Mouse (Mus musculus) heart, embryonic 15.5 days (tissue): ENCODE measurements around the gene Pla2g2e. TPM values are rescaled to one million over a fixed set of nuclear protein-coding genes. Genes with fewer than 3 reads are reported as not detected.

Experiments
- ATAC-seq: fragments of 200-750 bp; cut with Nextera tagmentation; replicated peaks from 2 replicates; pipeline ENCODE4 v1.8.0; 2017; ENCODE audit warnings: low read depth, moderate TSS enrichment; ENCODE audit not compliant: insufficient number of reproducible peaks, insufficient read depth, low FRiP score
- H3K27ac ChIP-seq: fragments of 300-500 bp; sonication (generic); 2 replicates; pipeline ENCODE4 v1.5.1; 2015; ENCODE audit warnings: mild to moderate bottlenecking, inconsistent platforms
- H3K27me3 ChIP-seq: fragments of 300-500 bp; sonication (generic); 2 replicates; pipeline ENCODE4 v1.6.1; 2015; ENCODE audit warnings: inconsistent platforms
- H3K36me3 ChIP-seq: fragments of 300-500 bp; sonication (generic); 2 replicates; pipeline ENCODE4 v1.6.1; 2015; ENCODE audit warnings: mild to moderate bottlenecking, inconsistent platforms
- H3K4me1 ChIP-seq: fragments of 300-500 bp; sonication (generic); replicated peaks from 2 replicates; pipeline ENCODE4 v1.6.1; 2015; ENCODE audit warnings: inconsistent platforms
- H3K4me2 ChIP-seq: fragments of 300-500 bp; sonication (generic); 2 replicates; pipeline ENCODE4 v1.6.1; 2015; ENCODE audit warnings: inconsistent platforms, mild to moderate bottlenecking, moderate library complexity
- H3K4me3 ChIP-seq: fragments of 300-500 bp; sonication (generic); 2 replicates; pipeline ENCODE4 v1.5.1; 2015; ENCODE audit warnings: mild to moderate bottlenecking, inconsistent platforms
- H3K9ac ChIP-seq: fragments of 300-500 bp; sonication (generic); 2 replicates; pipeline ENCODE4 v1.6.1; 2015; ENCODE audit warnings: mild to moderate bottlenecking, inconsistent platforms
- H3K9me3 ChIP-seq: fragments of 300-500 bp; sonication (generic); replicated peaks from 2 replicates; pipeline ENCODE4 v1.6.1; 2016; ENCODE audit warnings: inconsistent platforms
- WGBS: fragments of 180-500 bp; shearing (Covaris S2); methylation state at CpG from one replicate; pipeline ENCODE4 v1.1.7; 2015; ENCODE audit warnings: mixed read lengths; 5-methylcytosine and 5-hydroxymethylcytosine counted together
- polyA plus RNA-seq: library from polyadenylated mRNA; unstranded; fragments of >200 nt; fragmentation: Nextera tagmentation; extraction: Ambion mirVana; gene quantifications from 2 replicates; pipeline ENCODE4 v1.2.1, GENCODE M21; 2015

The Pla2g2e gene
- not detected in 2 replicates for polyA plus RNA-seq

DNA sequence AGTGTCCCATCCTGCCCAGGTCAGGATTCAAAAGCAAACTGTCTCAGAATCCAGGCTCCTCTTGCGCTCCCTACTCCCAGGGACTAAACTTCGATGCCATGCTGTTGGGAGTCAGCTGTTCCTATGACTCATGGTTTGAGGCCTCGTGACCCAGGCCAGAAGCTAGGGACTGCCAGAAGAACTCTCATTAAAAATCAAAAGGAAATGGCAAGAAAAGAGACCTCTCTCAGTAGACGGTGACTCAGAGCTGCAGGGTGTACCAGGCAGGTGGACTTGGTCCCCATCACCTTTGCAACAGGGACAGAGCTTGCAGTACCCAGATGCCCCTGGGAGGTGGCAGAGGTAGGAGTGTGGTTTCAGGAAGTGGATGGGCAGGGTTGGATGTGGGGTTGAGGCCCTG, at the start of gene Pla2g2e:
Gene Pla2g2e, plus strand, starts transcription at position 212 of the 400 bp plus-strand sequence.
- peaks cover 21% of the 10 kb centered on the region for H3K27me3 ChIP-seq
- 73% methylated on average over 4 of the region's 4 CpGs for WGBS
- no peaks in the 10 kb centered on the region for H3K9me3 ChIP-seq
- H3K4me1 ChIP-seq, result 0 out of 2 replicates have a peak, but pooled peaks cover 4% of the 10 kb centered on the region
- no peak within 1 kb of the TSS for H3K4me3 ChIP-seq
- ATAC-seq, result no peak
- H3K27ac ChIP-seq, result no peak within 1 kb of the TSS
- no peak within 1 kb of the TSS for H3K4me2 ChIP-seq
- H3K9ac ChIP-seq, result no peak within 1 kb of the TSS
- H3K36me3 ChIP-seq, result no peaks in the 10 kb centered on the region

DNA sequence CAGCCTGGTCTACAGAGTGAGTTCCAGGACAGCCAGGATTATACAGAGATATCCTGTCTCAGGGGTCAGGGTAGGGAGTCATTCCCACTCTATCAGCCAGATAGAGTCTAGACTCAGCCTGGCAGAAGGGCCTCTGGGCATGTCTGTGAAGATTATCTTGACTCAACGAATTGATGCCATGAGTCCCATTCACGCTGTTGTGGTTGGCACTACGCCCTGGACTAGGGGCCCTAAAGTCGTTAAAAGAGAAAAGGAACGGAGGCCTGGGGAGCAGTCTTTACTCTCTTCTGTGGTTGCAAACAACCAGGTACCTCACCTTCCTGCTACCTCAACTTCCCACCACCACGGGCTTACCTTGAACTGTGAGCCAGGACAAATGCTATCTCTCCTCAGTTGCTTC, 37.9 kb upstream of the Pla2g2e start:
- H3K27ac ChIP-seq, result no peak overlapping the region
- peaks cover 5% of the 10 kb centered on the region; the same call in 1 of the 2 replicates for H3K9me3 ChIP-seq
- no peaks in the 10 kb centered on the region; the same call in 1 of the 2 replicates for H3K27me3 ChIP-seq
- no peak for ATAC-seq
- H3K4me2 ChIP-seq, result no peak overlapping the region
- no peak overlapping the region for H3K9ac ChIP-seq
- no peaks in the 10 kb centered on the region for H3K4me1 ChIP-seq
- no peak overlapping the region for H3K4me3 ChIP-seq
- no peaks in the 10 kb centered on the region for H3K36me3 ChIP-seq
- 72% methylated on average over 6 of the region's 6 CpGs for WGBS

DNA sequence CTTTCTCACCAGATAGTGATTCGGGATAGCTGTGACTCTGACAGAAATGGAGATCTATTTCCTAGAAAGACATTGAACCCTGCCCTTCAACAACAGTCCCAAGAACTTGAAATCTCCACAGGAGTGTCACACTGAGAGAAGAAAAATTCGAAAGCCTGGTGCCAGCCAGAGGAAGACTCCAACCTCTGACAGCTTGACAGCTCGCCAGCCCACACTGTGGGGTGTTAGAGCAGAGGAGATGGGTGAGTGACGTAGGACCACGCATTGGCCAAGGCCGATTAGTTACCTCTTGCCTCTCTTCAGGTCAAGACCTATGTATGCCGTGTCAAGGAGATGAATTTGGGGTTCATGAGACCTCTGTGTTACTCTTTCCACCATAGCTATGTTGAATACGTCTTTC, 37.0 kb upstream of the Pla2g2e start:
- Histone ChIP-seq H3K36me3 (no peaks in the 10 kb centered on the region), H3K27ac (no peak overlapping the region), H3K4me1 (no peaks in the 10 kb centered on the region), H3K9me3 (peaks cover 10% of the 10 kb centered on the region; the same call in 1 of the 2 replicates), H3K9ac (no peak overlapping the region), H3K4me2 (no peak overlapping the region), H3K27me3 (no peaks in the 10 kb centered on the region; the same call in 1 of the 2 replicates), H3K4me3 (no peak overlapping the region)
- WGBS, result 74% methylated on average over 8 of the region's 8 CpGs
- no peak for ATAC-seq

DNA sequence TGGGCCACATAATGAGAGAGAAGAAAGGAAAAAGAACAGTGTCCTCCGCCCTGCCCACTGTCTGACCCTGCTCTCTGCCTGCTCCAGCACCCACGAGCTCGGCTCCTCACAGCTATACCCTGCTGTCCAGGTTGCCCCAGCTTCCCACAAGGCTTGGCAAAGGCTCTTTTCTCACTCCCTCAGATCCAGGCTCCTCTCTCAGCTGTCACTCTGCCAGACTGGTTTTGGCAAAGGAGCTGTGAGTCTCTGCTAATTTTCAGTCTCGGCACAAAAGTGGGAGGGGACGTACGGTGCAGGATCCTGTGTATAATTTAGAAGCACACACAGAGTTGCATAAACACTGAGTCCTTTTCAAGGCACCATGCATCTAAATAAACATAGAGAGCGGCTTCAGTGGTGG, 36.4 kb upstream of the Pla2g2e start:
- Histone ChIP-seq H3K27ac (no peak overlapping the region), H3K4me3 (no peak overlapping the region), H3K36me3 (no peaks in the 10 kb centered on the region), H3K4me1 (no peaks in the 10 kb centered on the region), H3K27me3 (no peaks in the 10 kb centered on the region; the same call in 1 of the 2 replicates), H3K4me2 (no peak overlapping the region), H3K9ac (no peak overlapping the region), H3K9me3 (peaks cover 10% of the 10 kb centered on the region; the same call in 1 of the 2 replicates)
- ATAC-seq, result no peak
- 74% methylated on average over 7 of the region's 7 CpGs for WGBS

DNA sequence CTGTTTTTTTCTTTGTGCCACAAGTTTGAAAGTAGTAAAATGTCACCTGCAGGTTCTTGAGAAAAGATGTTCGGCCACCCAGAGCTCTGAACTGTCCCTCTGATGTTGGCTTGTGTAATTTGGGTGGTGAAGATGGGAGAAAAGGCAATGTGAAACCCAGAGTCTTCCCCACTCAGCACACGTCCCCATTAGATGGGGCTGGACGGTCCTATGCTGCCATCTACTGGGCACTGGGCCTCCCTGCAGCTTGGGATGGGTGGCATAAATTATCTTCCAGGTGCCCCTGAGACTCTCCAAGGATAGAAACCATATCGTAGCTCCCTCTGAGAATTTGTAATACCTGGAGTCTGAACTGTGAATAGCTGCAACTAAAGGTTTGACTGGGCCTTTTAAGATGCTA, 26.3 kb upstream of the Pla2g2e start:
- WGBS, result 5% methylated on average over 4 of the region's 4 CpGs
- ATAC-seq, result no peak

DNA sequence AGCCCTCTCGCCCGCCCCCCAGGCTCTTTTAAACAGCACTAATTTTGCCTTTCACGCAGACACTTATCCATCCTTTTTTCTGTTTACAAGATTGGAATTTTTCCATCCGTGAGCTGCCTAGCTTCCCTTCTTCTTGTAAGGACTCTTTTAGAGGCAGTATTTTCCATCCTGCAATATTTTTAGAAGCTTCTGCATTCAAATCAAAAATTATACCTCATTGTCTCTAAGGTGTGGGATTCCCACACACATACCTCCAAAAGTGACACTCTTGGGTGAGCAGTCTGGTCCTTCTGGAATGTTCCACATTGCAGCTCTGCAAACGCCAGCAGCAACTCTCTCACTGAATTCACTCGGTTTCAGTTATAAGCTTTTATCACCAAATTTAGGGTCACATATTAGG, 24.8 kb upstream of the Pla2g2e start:
- Histone ChIP-seq H3K4me2 (no peak overlapping the region), H3K9ac (no peak overlapping the region), H3K36me3 (no peaks in the 10 kb centered on the region), H3K9me3 (no peaks in the 10 kb centered on the region), H3K4me3 (no peak overlapping the region), H3K27me3 (0 out of 2 replicates have a peak, but pooled peaks cover 19% of the 10 kb centered on the region), H3K27ac (no peak overlapping the region), H3K4me1 (no peaks in the 10 kb centered on the region)
- no peak for ATAC-seq
- WGBS, result 66% methylated on average over 6 of the region's 6 CpGs

More for the DNA sequence above, 26.3 kb upstream of the Pla2g2e start:
- Histone ChIP-seq H3K4me3 (no peak overlapping the region), H3K4me1 (no peaks in the 10 kb centered on the region), H3K4me2 (no peak overlapping the region), H3K36me3 (no peaks in the 10 kb centered on the region), H3K9ac (no peak overlapping the region), H3K9me3 (no peaks in the 10 kb centered on the region), H3K27me3 (0 out of 2 replicates have a peak, but pooled peaks cover 19% of the 10 kb centered on the region), H3K27ac (no peak overlapping the region)

DNA sequence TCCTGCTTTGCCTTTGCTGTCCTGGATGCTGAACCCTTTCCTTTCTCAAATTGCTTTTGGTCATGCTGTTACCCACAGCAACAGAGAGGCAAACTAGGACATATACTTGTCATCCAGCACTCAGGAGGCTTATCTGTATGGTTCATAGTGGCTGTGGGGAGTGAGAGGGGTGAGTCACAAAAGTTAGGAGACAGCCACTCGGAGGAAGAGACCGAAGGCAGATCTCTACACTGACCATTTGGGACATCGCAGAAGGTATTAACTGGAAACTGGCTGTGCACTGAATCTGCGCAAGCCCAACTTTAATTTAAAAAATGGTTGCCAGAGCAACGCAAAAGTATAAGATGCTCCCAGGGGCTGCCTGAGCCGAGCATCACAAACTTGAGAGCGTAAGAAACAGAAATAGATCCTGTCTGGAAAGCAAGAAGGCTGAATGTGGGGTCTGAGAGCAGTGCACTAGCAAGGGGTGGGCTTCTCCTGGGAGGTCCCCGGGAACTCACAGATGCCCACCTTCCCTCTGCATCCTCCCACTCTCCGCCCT, 22.6 kb upstream of the Pla2g2e start:
- H3K27me3 ChIP-seq, result peaks cover 28% of the 10 kb centered on the region; the same call in 1 of the 2 replicates
- no peaks in the 10 kb centered on the region for H3K9me3 ChIP-seq
- no peak for ATAC-seq
- no peak overlapping the region for H3K4me2 ChIP-seq
- peaks cover 9% of the 10 kb centered on the region; the same call in 1 of the 2 replicates for H3K4me1 ChIP-seq
- no peak overlapping the region for H3K9ac ChIP-seq
- no peak overlapping the region for H3K4me3 ChIP-seq
- 77% methylated on average over 9 of the region's 9 CpGs for WGBS
- H3K27ac ChIP-seq, result no peak overlapping the region
- no peaks in the 10 kb centered on the region for H3K36me3 ChIP-seq

DNA sequence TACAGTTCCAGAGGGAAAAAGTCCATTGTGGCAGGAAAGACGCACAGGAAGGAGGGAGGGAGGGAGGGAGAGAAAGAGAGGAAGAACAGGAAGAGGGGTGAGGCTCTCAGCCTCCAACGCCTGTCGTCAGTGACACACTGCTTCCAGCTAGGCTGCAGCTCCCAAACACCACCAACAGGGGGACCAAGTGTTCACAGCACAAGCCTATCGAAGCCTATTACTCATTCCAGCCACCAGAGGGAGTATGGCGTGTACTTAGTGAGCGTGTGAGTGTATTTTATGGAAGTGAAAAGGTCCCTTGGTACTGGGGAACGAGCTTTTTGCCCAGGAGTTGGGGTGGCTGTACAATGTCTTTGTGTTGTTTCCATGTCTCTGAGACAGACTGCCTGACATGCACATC, 21.3 kb upstream of the Pla2g2e start:
- no peak for ATAC-seq

DNA sequence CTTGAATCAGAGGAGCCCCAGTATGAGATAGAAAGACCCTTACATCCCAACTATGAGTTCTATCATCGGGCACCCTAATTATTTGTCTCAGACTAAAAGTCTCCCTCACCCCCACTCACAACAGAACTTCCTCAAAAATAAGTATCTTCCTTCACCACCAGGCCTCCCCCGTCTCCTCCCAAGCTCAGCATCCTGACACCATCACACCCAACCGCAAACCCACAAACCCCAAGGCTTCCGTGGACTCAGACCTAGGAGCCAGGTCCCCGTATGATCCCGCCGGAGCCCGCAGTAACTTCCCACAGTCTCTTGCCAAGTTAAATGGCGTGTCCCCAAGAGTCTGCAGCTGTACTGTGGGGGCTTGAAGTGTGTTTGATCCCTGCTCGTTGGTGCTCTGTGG, 20.2 kb upstream of the Pla2g2e start:
- Histone ChIP-seq H3K4me3 (no peak overlapping the region), H3K4me1 (peaks cover 9% of the 10 kb centered on the region; the same call in 1 of the 2 replicates), H3K36me3 (no peaks in the 10 kb centered on the region), H3K9me3 (no peaks in the 10 kb centered on the region), H3K9ac (no peak overlapping the region), H3K27ac (no peak overlapping the region), H3K4me2 (no peak overlapping the region), H3K27me3 (peaks cover 18% of the 10 kb centered on the region; the same call in 1 of the 2 replicates)
- no peak for ATAC-seq
- WGBS, result 75% methylated on average over 10 of the region's 10 CpGs

More for the DNA sequence above, 21.3 kb upstream of the Pla2g2e start:
- no peak overlapping the region for H3K9ac ChIP-seq
- H3K4me1 ChIP-seq, result peaks cover 9% of the 10 kb centered on the region; the same call in 1 of the 2 replicates
- H3K36me3 ChIP-seq, result no peaks in the 10 kb centered on the region
- H3K9me3 ChIP-seq, result no peaks in the 10 kb centered on the region
- H3K27me3 ChIP-seq, result peaks cover 18% of the 10 kb centered on the region; the same call in 1 of the 2 replicates
- WGBS, result 33% methylated on average over 7 of the region's 7 CpGs
- no peak overlapping the region for H3K4me3 ChIP-seq
- H3K4me2 ChIP-seq, result no peak overlapping the region
- no peak overlapping the region for H3K27ac ChIP-seq

DNA sequence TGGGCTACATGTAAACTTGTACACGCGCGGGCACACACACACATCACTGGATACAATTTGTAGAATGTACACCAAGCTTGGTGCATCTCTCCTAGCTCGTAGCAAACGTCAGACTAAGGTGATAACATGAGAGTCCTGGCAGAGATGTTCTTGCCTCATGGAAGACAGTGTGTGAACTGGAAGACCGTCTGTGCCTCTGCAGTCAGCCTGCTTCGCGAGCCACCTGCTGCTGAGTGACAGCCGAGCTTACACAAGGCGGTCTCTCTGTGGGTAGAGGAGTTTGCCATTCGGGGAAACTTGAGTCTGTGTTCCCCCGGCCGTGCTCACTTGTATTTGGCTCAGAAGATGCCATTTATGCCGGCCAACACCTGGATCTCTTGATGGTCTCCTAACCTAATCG, 19.3 kb upstream of the Pla2g2e start:
- Histone ChIP-seq H3K9me3 (no peaks in the 10 kb centered on the region), H3K36me3 (no peaks in the 10 kb centered on the region), H3K27me3 (peaks cover 18% of the 10 kb centered on the region; the same call in 1 of the 2 replicates), H3K27ac (no peak overlapping the region), H3K4me1 (peaks cover 9% of the 10 kb centered on the region; the same call in 1 of the 2 replicates), H3K9ac (no peak overlapping the region), H3K4me3 (no peak overlapping the region), H3K4me2 (no peak overlapping the region)
- 70% methylated on average over 15 of the region's 15 CpGs for WGBS
- ATAC-seq, result no peak

DNA sequence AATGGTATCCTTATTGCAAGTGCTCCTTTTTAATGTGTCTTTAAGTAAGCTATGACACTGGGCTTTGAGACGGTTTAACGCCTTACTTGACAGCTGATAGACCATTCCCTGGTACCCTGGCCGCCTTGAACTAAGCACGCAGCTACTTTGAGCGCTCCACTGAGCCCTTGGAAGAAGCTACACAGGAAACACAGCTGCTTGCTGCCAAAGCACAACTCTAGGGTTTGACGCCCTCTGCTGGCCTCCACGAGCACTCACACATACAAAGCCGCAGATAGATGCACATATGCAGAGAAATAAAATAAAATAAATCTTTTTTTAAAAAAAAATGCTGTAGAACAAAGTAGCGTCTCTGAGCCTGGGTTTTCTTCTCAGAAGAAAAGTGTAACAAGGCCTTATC, 18.5 kb upstream of the Pla2g2e start:
- H3K27me3 ChIP-seq, result peaks cover 18% of the 10 kb centered on the region; the same call in 1 of the 2 replicates
- no peak overlapping the region for H3K4me3 ChIP-seq
- peaks cover 9% of the 10 kb centered on the region; the same call in 1 of the 2 replicates for H3K4me1 ChIP-seq
- no peak for ATAC-seq
- H3K36me3 ChIP-seq, result no peaks in the 10 kb centered on the region
- no peaks in the 10 kb centered on the region for H3K9me3 ChIP-seq
- H3K9ac ChIP-seq, result no peak overlapping the region
- H3K27ac ChIP-seq, result no peak overlapping the region
- 21% methylated on average over 9 of the region's 9 CpGs for WGBS
- H3K4me2 ChIP-seq, result peak overlapping the region; percentile 48

DNA sequence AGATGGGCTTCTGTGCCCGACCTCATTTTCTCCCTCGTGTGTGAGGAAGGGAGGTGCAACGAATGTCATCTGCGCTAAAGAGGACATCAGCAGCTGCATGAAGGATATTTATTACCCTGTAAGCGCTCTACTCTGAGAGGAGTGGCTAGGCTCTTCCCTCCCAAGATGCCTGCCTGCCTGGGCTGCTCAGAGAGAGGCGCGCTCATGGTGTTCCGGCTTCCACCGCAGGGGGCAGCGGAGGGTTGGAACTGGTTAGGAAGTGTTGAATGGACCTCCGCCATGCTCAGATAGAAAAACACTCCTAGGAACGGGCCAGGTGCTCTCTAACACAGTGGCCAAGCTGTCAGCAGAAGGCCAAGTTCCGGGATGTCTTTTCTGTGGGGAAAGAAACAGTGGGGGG, 18.0 kb upstream of the Pla2g2e start:
- WGBS, result 7% methylated on average over 13 of the region's 13 CpGs

More for the DNA sequence above, 18.0 kb upstream of the Pla2g2e start:
- H3K4me2 ChIP-seq, result peak overlapping the region; percentile 48
- H3K9ac ChIP-seq, result no peak overlapping the region
- no peak overlapping the region for H3K27ac ChIP-seq
- H3K4me3 ChIP-seq, result no peak overlapping the region
- H3K4me1 ChIP-seq, result peaks cover 9% of the 10 kb centered on the region; the same call in 1 of the 2 replicates
- H3K27me3 ChIP-seq, result peaks cover 21% of the 10 kb centered on the region; the same call in 1 of the 2 replicates
- H3K9me3 ChIP-seq, result no peaks in the 10 kb centered on the region
- H3K36me3 ChIP-seq, result no peaks in the 10 kb centered on the region
- no peak; the same call in 1 of the 2 replicates for ATAC-seq
